Mouse (Mus musculus) megakaryocyte-erythroid progenitor cell, adult 5-6 weeks (primary cell): ENCODE results near the gene Arhgap35. TPM values are rescaled to one million over a fixed set of nuclear protein-coding genes. Genes with fewer than 3 reads are reported as not detected.
"Not testable (repeated sequence)": the region's sequence is repeated elsewhere in the genome, so short reads cannot be mapped to it uniquely, and the experiment has no call there.

ENCODE experiments used
- ATAC-seq: replicated peaks from 2 replicates; pipeline ENCODE4 v1.8.0; 2016; ENCODE audit warnings: mild to moderate bottlenecking, inconsistent platforms; ENCODE audit not compliant: severe bottlenecking, poor library complexity, low FRiP score, low TSS enrichment
- total RNA-seq, 2 experiments: library from RNA; stranded (forward) in 1 of 2; stranded (reverse) in 1 of 2; fragments of 200-1000, 215-1000 nt in 1 of 2; fragments of >200 nt in 1 of 2; fragmentation: Nextera tagmentation in 1 of 2; gene quantifications; 2 replicates each; pipeline ENCODE4 v1.2.3; 2014 to 2017

Gene Arhgap35
- total RNA-seq (2014; fragmentation: Nextera tagmentation) (11.1 and 14.3 TPM in 2 replicates), total RNA-seq (2017) (8.0 and 8.6 TPM in 2 replicates)

- peak; percentile 96 for ATAC-seq
These were observed at the start of gene Arhgap35 for GRCm38 (mm10) chr7:16614888-16615715. TSS of gene Arhgap35 (minus strand) at chr7:16614993.

- no peak for ATAC-seq
These were observed 29.5 kb upstream of the Arhgap35 start for GRCm38 (mm10) chr7:16644260-16644659.

GRCm38 (mm10) chr7:16643106-16643505 is 28.3 kb upstream of the Arhgap35 start:
- ATAC-seq: not testable (repeated sequence)

- peak; percentile 71 for ATAC-seq
These were observed 24.2 kb upstream of the Arhgap35 start for GRCm38 (mm10) chr7:16639028-16639427.

GRCm38 (mm10) chr7:16635116-16635515 is 20.3 kb upstream of the Arhgap35 start:
- no peak for ATAC-seq

- peak; percentile 87 for ATAC-seq
These were observed 19.1 kb upstream of the Arhgap35 start for GRCm38 (mm10) chr7:16633913-16634312.

GRCm38 (mm10) chr7:16631932-16632331 is 17.1 kb upstream of the Arhgap35 start:
- no peak for ATAC-seq

- ATAC-seq: no peak
These were observed 16.2 kb upstream of the Arhgap35 start for GRCm38 (mm10) chr7:16631025-16631424.

- no peak for ATAC-seq
These were observed 15.0 kb upstream of the Arhgap35 start for GRCm38 (mm10) chr7:16629598-16630296.

- ATAC-seq: peak; percentile 97
These were observed 13.4 kb upstream of the Arhgap35 start for GRCm38 (mm10) chr7:16628096-16628771.

- no peak for ATAC-seq
These were observed 8.9 kb upstream of the Arhgap35 start for GRCm38 (mm10) chr7:16623687-16624086.

GRCm38 (mm10) chr7:16623131-16623530 is 8.3 kb upstream of the Arhgap35 start:
- ATAC-seq: no peak

GRCm38 (mm10) chr7:16621066-16621622 is 6.4 kb upstream of the Arhgap35 start:
- no peak for ATAC-seq

GRCm38 (mm10) chr7:16618661-16619211 is 3.9 kb upstream of the Arhgap35 start:
- no peak for ATAC-seq

GRCm38 (mm10) chr7:16617045-16617444 is 2.3 kb upstream of the Arhgap35 start:
- no peak for ATAC-seq

- no peak for ATAC-seq
These were observed 464 bp downstream of the Arhgap35 start for GRCm38 (mm10) chr7:16614171-16614887.

- ATAC-seq: no peak
These were observed 1.2 kb downstream of the Arhgap35 start for GRCm38 (mm10) chr7:16613461-16614170.

GRCm38 (mm10) chr7:16610345-16610744 is 4.4 kb downstream of the Arhgap35 start:
- no peak for ATAC-seq
